9 mouse cellular contexts compared by ENCODE assay signal in the genomic region with DNA sequence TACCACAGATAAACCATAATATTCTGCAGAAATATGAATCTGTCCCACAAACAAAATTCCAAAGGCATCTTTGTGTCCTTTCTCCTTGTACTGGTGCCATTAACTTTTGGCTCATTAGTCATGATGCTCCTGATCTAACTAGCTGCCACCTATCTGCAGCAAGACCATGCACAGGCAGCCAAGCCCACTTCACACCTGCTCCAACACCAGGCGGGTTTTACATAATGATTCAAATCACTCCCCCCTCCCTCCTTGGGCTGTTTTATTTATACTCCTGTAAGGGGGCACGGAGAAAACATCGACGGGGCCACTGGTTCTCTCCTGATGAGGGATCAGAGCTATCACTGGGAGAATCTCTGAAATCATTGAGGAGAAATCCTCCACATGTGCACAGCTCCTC. TPM values are rescaled to one million over a fixed set of nuclear protein-coding genes. Genes with fewer than 3 reads are reported as not detected.
DNase-seq lines count a peak whose midpoint lies in the region; ATAC-seq lines count a peak whose summit lies in the region.
"Had no signal": no experiment of that assay in that cellular context is flagged by ENCODE, and none has a peak within 500 bp of the region (broad histone marks: within the 10 kb centered on the region; RNA-seq: fewer than 3 reads in every experiment).

No protein-coding gene starts in this region.

- DNase-seq in heart, adult 9 months (ENCODE audit: low spot score in 2 of 2), result no peak
- no peak for DNase-seq in embryonic facial prominence, embryonic 10.5 days (ENCODE audit: low spot score)
- DNase-seq in midbrain, embryonic 14.5 days, result peak; percentile 37
- no peak for DNase-seq in frontal cortex, adult 2 months (ENCODE audit: extremely low spot score in 1 of 2, low spot score in 1 of 2)
- DNase-seq in layer of hippocampus, postnatal 25 days (ENCODE audit: extremely low spot score in 1 of 2, low spot score in 1 of 2), result no peak
- DNase-seq in lung, postnatal 4 days, result no peak
- DNase-seq: thymus, adult 18-20 months had no signal

- peaks cover 7% of the 10 kb centered on the region; the same call in 1 of the 2 replicates for H3K27me3 ChIP-seq in heart, embryonic 15.5 days
- peaks cover 28% of the 10 kb centered on the region for H3K27me3 ChIP-seq in embryonic facial prominence, embryonic 10.5 days (replicated peaks; ENCODE audit: low read depth, poor library complexity, severe bottlenecking)
- peaks cover 7% of the 10 kb centered on the region; the same call in 1 of the 2 replicates for H3K27me3 ChIP-seq in hindbrain, embryonic 12.5 days
- no peaks in the 10 kb centered on the region for H3K27me3 ChIP-seq in midbrain, embryonic 14.5 days (ENCODE audit: control insufficient read depth, insufficient read depth, low read length)

- peak overlapping the region; percentile 87 for H3K4me3 ChIP-seq in heart, embryonic 15.5 days
- peak overlapping the region; percentile 81; the same call in 1 of the 2 replicates for H3K4me3 ChIP-seq in embryonic facial prominence, embryonic 10.5 days
- peak overlapping the region; percentile 93 for H3K4me3 ChIP-seq in hindbrain, embryonic 12.5 days
- H3K4me3 ChIP-seq in midbrain, embryonic 14.5 days (replicated peaks; ENCODE audit: low read depth, low read length), result peak overlapping the region; percentile 74

- H3K4me1 ChIP-seq in heart, embryonic 15.5 days (replicated peaks), result peaks cover 37% of the 10 kb centered on the region
- H3K4me1 ChIP-seq in embryonic facial prominence, embryonic 10.5 days, result peaks cover 32% of the 10 kb centered on the region
- peaks cover 27% of the 10 kb centered on the region for H3K4me1 ChIP-seq in hindbrain, embryonic 12.5 days
- H3K4me1 ChIP-seq in midbrain, embryonic 14.5 days (ENCODE audit: control insufficient read depth, insufficient read depth, low read length), result peaks cover 18% of the 10 kb centered on the region

- WGBS in heart, embryonic 15.5 days, result 20% methylated on average over 4 of the region's 4 CpGs
- WGBS in embryonic facial prominence, embryonic 10.5 days, result 6% methylated on average over 4 of the region's 4 CpGs
- WGBS in hindbrain, embryonic 12.5 days, result 5% methylated on average over 4 of the region's 4 CpGs
- 12% methylated on average over 4 of the region's 4 CpGs for WGBS in midbrain, embryonic 14.5 days

- peak overlapping the region; percentile 99 for H3K4me2 ChIP-seq in heart, embryonic 15.5 days
- peak overlapping the region; percentile 99 for H3K4me2 ChIP-seq in hindbrain, embryonic 12.5 days (replicated peaks)
- H3K4me2 ChIP-seq in midbrain, embryonic 14.5 days (ENCODE audit: low read length), result peak overlapping the region; percentile 98

- no peak overlapping the region for H3K27ac ChIP-seq in heart, embryonic 15.5 days
- H3K27ac ChIP-seq in embryonic facial prominence, embryonic 10.5 days (replicated peaks), result no peak overlapping the region
- H3K27ac ChIP-seq in hindbrain, embryonic 12.5 days, result no peak overlapping the region; the same call in 1 of the 2 replicates
- peak overlapping the region; percentile 91; the same call in 1 of the 2 replicates for H3K27ac ChIP-seq in midbrain, embryonic 14.5 days (replicated peaks; ENCODE audit: low read depth, low read length)

- H3K9ac ChIP-seq in heart, embryonic 15.5 days, result no peak overlapping the region
- no peak overlapping the region for H3K9ac ChIP-seq in hindbrain, embryonic 12.5 days
- peak overlapping the region; percentile 73; the same call in 1 of the 2 replicates for H3K9ac ChIP-seq in midbrain, embryonic 14.5 days (replicated peaks; ENCODE audit: low read length)

- ATAC-seq in heart, embryonic 15.5 days (replicated peaks; ENCODE audit: insufficient number of reproducible peaks, insufficient read depth, low FRiP score, low read depth), result no peak
- no peak for ATAC-seq in hindbrain, embryonic 12.5 days (ENCODE audit: low FRiP score)
- ATAC-seq in midbrain, embryonic 14.5 days (ENCODE audit: low FRiP score, low TSS enrichment), result no peak

- H3K36me3 ChIP-seq in heart, embryonic 15.5 days, result no peaks in the 10 kb centered on the region
- H3K36me3 ChIP-seq in embryonic facial prominence, embryonic 10.5 days (replicated peaks), result no peaks in the 10 kb centered on the region
- H3K36me3 ChIP-seq in hindbrain, embryonic 12.5 days, result no peaks in the 10 kb centered on the region
- no peaks in the 10 kb centered on the region for H3K36me3 ChIP-seq in midbrain, embryonic 14.5 days (ENCODE audit: control insufficient read depth, insufficient read depth, low read length)

- H3K9me3 ChIP-seq in heart, embryonic 15.5 days (replicated peaks), result no peaks in the 10 kb centered on the region
- no peaks in the 10 kb centered on the region for H3K9me3 ChIP-seq in embryonic facial prominence, embryonic 10.5 days
- H3K9me3 ChIP-seq in hindbrain, embryonic 12.5 days (replicated peaks), result no peaks in the 10 kb centered on the region
- H3K9me3 ChIP-seq in midbrain, embryonic 14.5 days (ENCODE audit: control insufficient read depth, low read length), result no peaks in the 10 kb centered on the region

RNA-seq across cellular contexts. Expression of a gene that starts 1.2 kb away (rescaled TPM):
- polyA plus RNA-seq in heart, embryonic 15.5 days (2015; fragmentation: Nextera tagmentation; extraction: Ambion mirVana), result 2.5 and 3.2 TPM in 2 replicates
- 2.2 and 2.7 TPM in 2 replicates for polyA plus RNA-seq in embryonic facial prominence, embryonic 10.5 days (2016; fragmentation: Nextera tagmentation; extraction: Ambion mirVana)
- 11.0 and 12.7 TPM in 2 replicates for polyA plus RNA-seq in hindbrain, embryonic 12.5 days (2016; fragmentation: Nextera tagmentation; extraction: Ambion mirVana)
- polyA plus RNA-seq in midbrain, embryonic 14.5 days (2014; fragmentation: Nextera tagmentation; extraction: Ambion mirVana), result 11.9 and 13.6 TPM in 2 replicates
- 23.7 and 33.3 TPM in 2 replicates for polyA plus RNA-seq in frontal cortex, adult 2 months (2012; rRNA removed)
- total RNA-seq in layer of hippocampus, postnatal 25 days (2021), result 100 to 1,000 TPM; 118 to 130 TPM
